Mouse (Mus musculus): ENCODE results near the gene Becn1.

Gene Becn1

GRCm38 (mm10) chr11:101269577-101270116 lies 32.4 kb downstream of the Becn1 start:
- no peak for DNase-seq (ENCODE audit: low read depth)

GRCm38 (mm10) chr11:101265906-101266305 lies 36.2 kb downstream of the Becn1 start:
- no peak for DNase-seq (ENCODE audit: low read depth)

GRCm38 (mm10) chr11:101264954-101265471 lies 37.1 kb downstream of the Becn1 start:
- DNase-seq (ENCODE audit: low read depth) = no peak

- no peak for DNase-seq (ENCODE audit: low read depth)
These were observed 38.2 kb downstream of the Becn1 start for GRCm38 (mm10) chr11:101263989-101264280.

- DNase-seq (ENCODE audit: low read depth) = no peak
These were observed 38.7 kb downstream of the Becn1 start for GRCm38 (mm10) chr11:101263138-101263988.

- DNase-seq (ENCODE audit: low read depth) = no peak
These were observed 39.7 kb downstream of the Becn1 start for GRCm38 (mm10) chr11:101262272-101262967.

- DNase-seq (ENCODE audit: low read depth) = no peak
These were observed 41.2 kb downstream of the Becn1 start for GRCm38 (mm10) chr11:101260826-101261380.

- no peak for DNase-seq (ENCODE audit: low read depth)
These were observed 41.9 kb downstream of the Becn1 start, which contains the start of gene Wnk4 for GRCm38 (mm10) chr11:101259948-101260825. Wnk4 (plus strand) TSS chr11:101260567.

GRCm38 (mm10) chr11:101259261-101259712 lies 42.8 kb downstream of the Becn1 start:
- DNase-seq (ENCODE audit: low read depth) = no peak

- DNase-seq (ENCODE audit: low read depth) = no peak
These were observed 46.0 kb downstream of the Becn1 start for GRCm38 (mm10) chr11:101255826-101256775.

- no peak for DNase-seq (ENCODE audit: low read depth)
These were observed 48.3 kb downstream of the Becn1 start, which contains the start of gene Vps25 for GRCm38 (mm10) chr11:101253613-101254389. Vps25 (plus strand) TSS chr11:101253707.

GRCm38 (mm10) chr11:101252941-101253340 lies 49.1 kb downstream of the Becn1 start:
- DNase-seq (ENCODE audit: low read depth) = no peak

- DNase-seq (ENCODE audit: low read depth) = no peak
These were observed 51.1 kb downstream of the Becn1 start for GRCm38 (mm10) chr11:101251031-101251430.

- no peak for DNase-seq (ENCODE audit: low read depth)
These were observed 53.7 kb downstream of the Becn1 start for GRCm38 (mm10) chr11:101248258-101248994.

- DNase-seq (ENCODE audit: low read depth) = no peak
These were observed 54.5 kb downstream of the Becn1 start for GRCm38 (mm10) chr11:101247521-101248030.

GRCm38 (mm10) chr11:101246702-101247012 lies 55.4 kb downstream of the Becn1 start:
- DNase-seq (ENCODE audit: low read depth) = no peak

GRCm38 (mm10) chr11:101245855-101246701 lies 56.0 kb downstream of the Becn1 start, which contains the start of gene Ramp2:
Ramp2 (plus strand) TSS chr11:101246028.
- DNase-seq (ENCODE audit: low read depth) = no peak

GRCm38 (mm10) chr11:101245071-101245470 lies 57.0 kb downstream of the Becn1 start:
- no peak for DNase-seq (ENCODE audit: low read depth)

All from c-Kit-positive CD71-negative TER-119-negative erythroid progenitor cells, embryonic 14.5 days (primary cell).